Mouse (Mus musculus) bone marrow, adult 2 months (tissue): Measurements from ENCODE around the gene Birc5. TPM values are rescaled to one million over a fixed set of nuclear protein-coding genes. Genes with fewer than 3 reads are reported as not detected.

ENCODE experiments used
- H3K27ac ChIP-seq: fragments of 200-500 bp; 2 replicates; pipeline ENCODE4 v1.5.1; 2012; ENCODE audit warnings: low read depth, mild to moderate bottlenecking, control low read depth, inconsistent platforms, low read length; ENCODE audit not compliant: control insufficient read depth, poor library complexity, insufficient read depth
- H3K4me1 ChIP-seq: fragments of 200-500 bp; 2 replicates; pipeline ENCODE4 v1.6.1; 2011; ENCODE audit warnings: low read length; ENCODE audit not compliant: control insufficient read depth, insufficient read depth
- H3K4me3 ChIP-seq: fragments of 200-500 bp; replicated peaks from 2 replicates; pipeline ENCODE3; 2011; ENCODE audit warnings: mild to moderate bottlenecking, low read depth, low read length, control low read depth; ENCODE audit not compliant: control insufficient read depth
- CTCF ChIP-seq: fragments of 200-500 bp; IDR thresholded peaks from 2 replicates; pipeline ENCODE4 v1.5.1; 2011; ENCODE audit warnings: low read length, control low read depth; ENCODE audit not compliant: control insufficient read depth, insufficient read depth
- POLR2A ChIP-seq: fragments of 200-500 bp; IDR thresholded peaks from 2 replicates; pipeline ENCODE4 v1.6.1; 2011; ENCODE audit warnings: low read depth, mild to moderate bottlenecking, control low read depth, low read length, borderline replicate concordance; ENCODE audit not compliant: control insufficient read depth
- WGBS: fragments of 180-500 bp; shearing (Covaris S2); methylation state at CpG from one replicate; pipeline ENCODE4 v1.1.7; 2018; 5-methylcytosine and 5-hydroxymethylcytosine counted together
- polyA plus RNA-seq: library from polyadenylated mRNA; stranded (reverse); fragments of >200 nt; gene quantifications from 2 replicates; pipeline ENCODE4 v1.2.4, GENCODE M21; 2011; ENCODE audit warnings: low replicate concordance; ENCODE audit not compliant: missing spikeins, insufficient read depth, insufficient read length

Birc5 gene
- polyA plus RNA-seq, 1 experiment, result 403 TPM

GRCm38 (mm10) chr11:117855360-117855759, 6.3 kb downstream of the Birc5 start:
- Histone ChIP-seq H3K4me1 (no peaks in the 10 kb centered on the region), H3K27ac (no peak overlapping the region), H3K4me3 (no peak overlapping the region)
- TF ChIP-seq CTCF, result no peak
- no peak for TF ChIP-seq POLR2A
- 74% methylated on average over 5 of the region's 5 CpGs for WGBS

- H3K27ac ChIP-seq, result no peak overlapping the region
- 77% methylated on average over 1 of the region's 1 CpGs for WGBS
- TF ChIP-seq POLR2A (no peak), CTCF (no peak)
These were observed 6.9 kb downstream of the Birc5 start for GRCm38 (mm10) chr11:117855975-117856374.

GRCm38 (mm10) chr11:117857462-117857861, 8.4 kb downstream of the Birc5 start:
- no peaks in the 10 kb centered on the region for H3K4me1 ChIP-seq
- no peak overlapping the region for H3K4me3 ChIP-seq
- WGBS, result 95% methylated on average over 10 of the region's 10 CpGs
- TF ChIP-seq POLR2A (no peak), CTCF (no peak)
- H3K27ac ChIP-seq, result no peak overlapping the region

More at GRCm38 (mm10) chr11:117855975-117856374, 6.9 kb downstream of the Birc5 start:
- Histone ChIP-seq H3K4me3 (no peak overlapping the region), H3K4me1 (no peaks in the 10 kb centered on the region)

- TF ChIP-seq CTCF (no peak), POLR2A (no peak)
- H3K4me3 ChIP-seq, result no peak overlapping the region
- H3K27ac ChIP-seq, result no peak overlapping the region
- WGBS, result 78% methylated on average over 3 of the region's 3 CpGs
- no peaks in the 10 kb centered on the region for H3K4me1 ChIP-seq
These were observed 9.3 kb downstream of the Birc5 start for GRCm38 (mm10) chr11:117858392-117858791.

GRCm38 (mm10) chr11:117860601-117861000, 11.6 kb downstream of the Birc5 start, which contains the start of gene Tmem235:
TSS of gene Tmem235 (plus strand) at chr11:117860752.
- TF ChIP-seq POLR2A (no peak), CTCF (no peak)
- Histone ChIP-seq H3K4me3 (no peak within 1 kb of the TSS), H3K27ac (no peak within 1 kb of the TSS), H3K4me1 (no peaks in the 10 kb centered on the region)
- WGBS, result 5% methylated on average over 23 of the region's 23 CpGs

- 67% methylated on average over 11 of the region's 11 CpGs for WGBS
- Histone ChIP-seq H3K4me1 (no peaks in the 10 kb centered on the region), H3K27ac (no peak overlapping the region), H3K4me3 (no peak overlapping the region)
- TF ChIP-seq CTCF, result no peak
- no peak for TF ChIP-seq POLR2A
These were observed 14.3 kb downstream of the Birc5 start for GRCm38 (mm10) chr11:117863174-117863856.

- 12% methylated on average over 2 of the region's 2 CpGs for WGBS
- no peaks in the 10 kb centered on the region for H3K4me1 ChIP-seq
- no peak overlapping the region for H3K4me3 ChIP-seq
- no peak for TF ChIP-seq CTCF
- no peak for TF ChIP-seq POLR2A
- H3K27ac ChIP-seq, result no peak overlapping the region
These were observed 15.8 kb downstream of the Birc5 start for GRCm38 (mm10) chr11:117864805-117865204.

- 80% methylated on average over 6 of the region's 6 CpGs for WGBS
- TF ChIP-seq CTCF (no peak), POLR2A (no peak)
- no peak overlapping the region for H3K4me3 ChIP-seq
- H3K4me1 ChIP-seq, result no peaks in the 10 kb centered on the region
- H3K27ac ChIP-seq, result no peak overlapping the region
These were observed 16.9 kb downstream of the Birc5 start for GRCm38 (mm10) chr11:117865988-117866387.
